Mouse (Mus musculus) telencephalon, adult 2 months (tissue): ENCODE results near the gene Klhl25.
A peak's percentile ranks its signal among the peaks of the same experiment; 100 is the strongest.
"Not testable (repeated sequence)": the region's sequence is repeated elsewhere in the genome, so short reads cannot be mapped to it uniquely, and the experiment has no call there.

ENCODE experiments used
- DNase-seq: peaks from one replicate; pipeline ENCODE4 v3.0.0-alpha.2; 2011; ENCODE audit warnings: low read depth, low spot score

Klhl25 gene

DNA sequence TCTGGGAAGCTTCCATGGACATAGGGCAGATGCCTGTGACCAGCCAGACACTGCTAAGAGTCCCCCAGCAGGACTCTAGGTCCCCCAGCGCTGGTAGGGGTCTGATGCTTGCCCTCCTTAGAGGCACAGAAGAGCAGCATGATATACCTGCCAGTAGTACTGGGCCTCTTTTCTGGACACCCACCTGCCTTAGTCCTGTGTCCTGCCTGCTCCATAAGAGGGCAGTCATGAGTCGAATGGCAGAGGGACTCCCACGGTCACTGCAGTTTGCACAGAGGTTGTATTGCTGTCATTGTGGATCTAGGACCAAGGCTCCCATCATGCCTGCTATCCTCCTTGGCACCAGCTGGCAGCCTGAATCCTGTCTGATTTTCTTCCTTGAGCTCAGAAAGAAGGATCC lies 25.1 kb downstream of the Klhl25 start:
- DNase-seq = no peak

DNA sequence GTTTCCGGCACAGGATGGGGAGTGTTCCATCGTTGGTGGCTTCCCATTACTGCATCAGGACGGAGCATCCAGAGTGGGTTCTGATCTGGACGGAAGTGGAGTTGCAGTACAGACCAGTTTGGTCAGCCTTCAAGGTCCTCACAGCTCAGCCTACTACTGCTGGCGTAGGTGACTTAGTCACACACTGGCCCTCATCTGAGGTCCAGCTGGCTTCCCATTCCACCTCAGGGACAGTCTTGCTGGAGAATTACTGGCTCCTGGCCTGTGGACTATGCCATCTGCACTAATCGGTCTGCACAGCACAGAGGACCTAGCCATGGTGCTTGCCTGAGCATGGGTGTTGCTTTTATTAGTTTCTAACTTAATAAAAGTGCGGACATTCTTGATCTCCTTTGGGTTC lies 25.6 kb downstream of the Klhl25 start:
- DNase-seq = no peak

DNA sequence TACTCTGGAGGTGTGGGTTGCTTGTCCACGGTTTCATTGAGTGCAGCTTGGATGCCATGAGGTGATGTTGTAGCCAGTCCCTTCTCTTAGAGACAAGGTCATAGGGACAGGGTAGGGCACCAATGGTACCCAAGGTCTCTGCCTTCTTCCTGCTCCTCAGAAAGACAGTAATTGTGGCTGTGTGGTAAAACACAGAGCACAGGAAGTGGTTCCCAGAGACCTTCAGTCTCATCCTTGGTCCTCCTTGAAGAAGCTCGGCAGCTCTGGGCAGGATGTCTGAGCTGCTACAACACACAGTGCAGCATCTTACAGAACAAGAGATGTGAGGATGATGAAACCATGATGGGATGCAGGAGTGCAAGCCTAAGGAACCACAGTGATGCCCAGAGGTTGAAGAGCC lies 31.3 kb downstream of the Klhl25 start:
- not testable (repeated sequence) for DNase-seq

DNA sequence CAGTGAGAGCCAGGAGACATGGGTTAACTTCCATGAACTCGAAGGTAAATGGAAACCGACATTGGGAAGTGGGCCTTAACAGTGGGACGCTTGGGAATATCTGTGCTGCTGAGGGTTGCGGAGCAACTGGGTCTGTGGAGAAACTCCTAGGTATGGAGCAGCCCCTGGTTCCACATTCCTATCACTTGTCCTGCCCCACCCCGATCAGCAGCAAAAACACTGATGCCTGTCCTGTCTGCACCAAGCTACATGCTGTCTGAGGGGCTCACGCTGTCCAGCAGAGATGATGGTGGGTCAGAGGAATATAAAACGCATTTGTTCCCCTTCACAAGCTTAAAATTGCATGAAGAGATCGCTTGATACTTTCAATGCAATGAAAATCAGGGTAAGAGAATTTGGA lies 32.1 kb downstream of the Klhl25 start:
- no peak for DNase-seq

DNA sequence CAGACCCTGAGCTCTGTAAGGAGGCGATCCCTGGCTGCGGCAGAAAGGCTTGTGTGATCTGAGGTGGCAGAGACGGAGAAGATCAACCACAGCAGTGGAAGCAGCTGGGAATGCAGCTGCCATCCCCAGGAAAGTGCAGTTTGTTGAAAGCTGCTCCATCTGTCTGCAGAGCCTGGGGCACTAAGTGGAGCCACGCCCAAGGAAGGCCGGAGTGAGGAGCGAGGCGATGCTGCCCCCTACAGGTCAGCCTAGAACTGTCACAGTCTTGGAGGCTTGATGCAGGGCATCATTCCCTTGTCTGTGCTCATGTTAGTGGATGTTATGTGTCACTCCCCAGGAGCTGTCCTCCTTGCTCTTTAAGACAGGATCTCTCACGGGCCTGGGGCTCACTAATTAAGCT lies 32.5 kb downstream of the Klhl25 start:
- peak; percentile 52 for DNase-seq

DNA sequence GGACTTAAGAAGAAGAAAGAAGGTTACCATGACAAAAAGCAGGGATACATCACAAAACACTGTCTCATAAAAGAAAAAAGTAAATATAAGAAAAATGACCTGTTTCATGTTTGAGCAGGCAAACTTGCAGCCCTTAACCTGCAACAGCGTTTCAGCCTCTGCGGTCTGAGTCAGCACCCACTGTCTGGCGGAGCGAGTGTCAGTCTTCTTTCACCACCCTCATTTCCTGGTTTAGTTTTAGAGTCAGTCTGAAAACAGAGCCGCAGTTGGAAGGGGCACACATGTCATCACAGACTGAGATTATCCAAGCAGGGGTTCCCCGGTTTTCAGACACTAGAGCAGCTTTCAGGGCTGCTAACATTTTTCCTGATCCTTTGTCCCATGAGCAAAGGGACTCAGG lies 33.3 kb downstream of the Klhl25 start:
- DNase-seq = no peak

DNA sequence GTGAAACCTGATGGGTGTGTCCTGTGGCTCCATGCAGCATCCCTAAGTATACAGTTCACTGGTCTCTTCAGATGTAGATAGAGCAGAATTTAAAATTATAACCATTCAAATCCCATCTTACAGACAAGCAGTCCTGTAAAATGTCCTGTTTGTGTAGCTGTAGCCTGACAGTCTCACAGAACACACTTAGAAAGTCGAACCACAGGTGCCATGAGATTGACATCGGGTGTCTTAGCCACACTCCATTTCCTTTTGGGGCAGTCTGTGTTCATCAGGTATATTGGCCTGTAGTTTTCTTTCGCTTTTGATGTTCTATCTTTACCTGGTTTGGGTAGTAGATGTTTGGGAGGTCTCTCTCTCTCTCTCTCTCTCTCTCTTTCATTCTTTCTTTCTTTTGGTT lies 33.7 kb downstream of the Klhl25 start:
- no peak for DNase-seq

DNA sequence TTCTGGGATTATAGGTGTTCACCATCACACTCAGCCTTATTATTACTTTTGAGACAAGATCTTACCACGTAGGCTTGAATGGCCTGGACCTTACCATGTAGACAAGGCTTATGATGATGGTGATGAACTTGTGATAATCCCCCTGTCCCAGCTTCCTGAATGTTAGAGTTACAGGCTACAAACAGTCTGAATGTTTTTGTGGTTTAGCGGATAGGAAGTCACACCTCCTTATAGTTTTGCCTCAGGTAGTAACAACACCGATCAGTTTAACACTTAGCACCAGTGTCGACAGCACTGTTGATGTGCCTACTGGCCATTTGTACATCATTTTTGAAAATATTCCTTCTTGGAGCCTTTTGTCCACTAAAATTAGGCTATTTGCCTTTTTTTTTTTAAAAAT lies 43.4 kb downstream of the Klhl25 start:
- no peak for DNase-seq

DNA sequence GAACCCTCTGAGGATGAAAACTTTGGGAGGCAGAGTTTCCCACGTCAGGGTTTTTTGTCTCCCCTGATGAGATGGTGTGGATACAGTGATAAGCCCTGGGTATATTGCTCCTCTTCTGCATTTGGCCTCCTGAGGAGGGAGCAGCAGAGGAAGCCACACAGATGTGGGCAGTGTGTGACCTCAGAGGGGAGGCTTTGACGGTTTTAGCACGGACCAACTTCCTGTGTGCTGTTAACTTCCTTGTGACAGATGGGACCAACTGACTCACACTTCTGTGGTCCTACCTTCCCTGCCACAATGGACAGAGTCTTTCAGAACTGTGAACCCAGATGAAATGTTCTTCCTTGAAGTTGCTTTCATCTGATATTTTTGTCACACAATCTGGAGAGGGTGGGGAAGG lies 44.6 kb downstream of the Klhl25 start:
- no peak for DNase-seq

DNA sequence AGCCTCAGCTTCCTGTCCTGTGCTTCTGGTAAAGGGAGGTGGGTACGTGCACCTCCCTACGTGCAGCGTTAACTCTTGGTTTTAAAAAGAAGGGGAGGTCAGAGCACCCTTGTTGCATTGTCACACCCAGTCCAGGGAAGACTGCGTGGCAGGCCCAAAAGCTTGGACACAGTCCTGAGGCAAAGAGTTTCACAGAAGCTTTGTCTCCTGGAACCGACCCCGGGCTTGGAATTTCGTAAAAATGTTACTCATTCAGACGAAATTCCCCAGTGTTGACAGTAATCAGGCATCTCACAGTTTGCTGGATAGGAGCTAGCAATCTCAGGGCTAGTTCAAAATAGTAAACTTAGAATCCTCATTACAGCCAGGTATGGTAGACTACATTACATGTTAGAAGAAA lies 45.6 kb downstream of the Klhl25 start:
- no peak for DNase-seq

DNA sequence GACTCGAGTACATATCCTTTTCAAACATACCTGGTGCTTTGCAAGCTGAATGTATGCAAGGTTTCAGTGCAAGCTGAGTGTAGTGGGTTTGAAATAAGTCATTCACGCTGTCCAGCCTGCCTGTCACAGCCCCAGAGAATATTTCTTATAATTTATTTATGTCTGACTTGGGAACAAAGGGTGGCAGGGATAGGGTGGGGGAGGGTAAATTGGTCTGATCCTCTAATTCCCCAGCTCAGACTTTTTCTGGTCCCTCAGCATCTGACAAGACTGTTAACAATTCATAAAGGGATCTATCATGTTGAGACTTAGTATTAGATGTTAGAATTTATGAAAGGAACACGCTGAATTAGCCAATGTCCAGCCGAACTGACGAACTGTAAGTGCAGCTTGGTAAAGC lies 48.9 kb downstream of the Klhl25 start:
- DNase-seq = no peak

DNA sequence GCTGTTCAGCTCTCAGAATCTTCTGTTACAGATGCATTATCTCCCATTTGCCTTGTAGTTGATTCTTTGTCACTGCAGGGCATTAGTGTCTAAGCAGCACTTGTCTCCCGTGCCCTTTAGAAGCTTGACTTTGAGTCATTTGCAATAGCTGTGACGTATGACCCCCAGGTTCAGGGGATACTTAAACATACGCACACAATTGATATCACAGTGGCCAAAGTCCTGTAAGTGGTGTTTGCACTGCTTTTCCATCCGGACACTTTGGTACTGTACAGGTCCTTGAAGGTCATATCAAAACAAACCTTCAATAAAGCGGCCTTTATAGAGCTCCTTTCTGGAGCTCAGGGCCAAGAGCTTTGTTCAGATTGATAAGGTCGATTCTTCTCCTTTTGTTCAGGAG lies 51.0 kb downstream of the Klhl25 start:
- DNase-seq = no peak

DNA sequence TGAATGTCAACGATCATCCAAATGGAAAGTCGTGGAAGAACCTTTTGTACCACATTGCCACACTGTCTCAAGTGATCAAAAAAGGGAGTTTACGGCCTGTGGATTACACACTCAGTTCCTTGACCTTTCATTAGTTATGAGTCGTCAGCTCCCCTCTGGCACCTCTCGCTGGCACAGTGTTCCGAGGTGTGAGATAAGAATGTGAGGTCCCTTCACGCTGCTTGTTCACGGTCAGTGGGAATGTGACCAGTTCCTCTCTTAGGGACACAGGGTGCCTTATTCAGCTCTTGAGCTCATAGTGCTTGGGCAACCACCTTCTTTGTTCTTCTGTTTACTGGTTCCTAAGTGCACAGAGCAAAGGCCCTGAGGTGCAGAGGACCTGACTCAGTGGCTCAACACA lies 51.4 kb downstream of the Klhl25 start:
- no peak for DNase-seq

DNA sequence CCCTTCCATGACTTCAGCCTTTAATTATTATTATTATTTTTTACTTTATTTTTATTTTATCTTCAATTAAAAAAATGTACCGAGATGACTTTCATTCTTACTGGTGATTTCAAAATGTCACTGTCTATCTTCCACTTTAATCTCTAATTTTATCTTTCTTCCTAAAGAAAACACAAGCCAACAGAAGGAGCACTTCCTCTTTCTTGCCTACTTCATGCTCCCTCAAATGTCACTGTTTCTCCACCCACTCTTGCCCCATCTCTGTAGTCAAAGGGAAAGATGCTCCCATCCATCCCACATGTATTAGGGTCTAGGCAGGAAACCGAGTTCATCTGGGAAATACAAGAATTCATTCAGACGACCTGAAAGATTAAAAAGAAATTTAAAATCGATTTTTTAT lies 51.8 kb downstream of the Klhl25 start:
- no peak for DNase-seq

DNA sequence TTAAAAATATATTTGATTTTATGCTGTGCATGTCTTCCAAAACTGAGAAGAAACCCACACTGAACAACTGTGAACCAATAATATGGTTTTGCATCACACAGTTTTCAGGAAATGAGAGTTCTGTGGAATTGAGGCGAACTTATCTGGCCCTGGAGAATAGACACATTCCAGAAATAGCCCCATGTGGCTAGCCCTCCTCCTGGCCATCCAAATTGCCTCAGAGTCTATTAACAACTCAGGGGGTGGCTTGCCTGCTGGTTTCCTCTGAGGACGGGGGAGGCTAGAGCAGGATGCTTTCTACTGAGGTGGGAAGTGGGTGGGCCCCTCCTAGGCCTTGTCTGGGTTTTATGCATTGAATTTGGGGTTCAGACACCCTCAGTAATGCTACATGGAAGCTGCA lies 57.0 kb downstream of the Klhl25 start:
- peak; percentile 45 for DNase-seq

DNA sequence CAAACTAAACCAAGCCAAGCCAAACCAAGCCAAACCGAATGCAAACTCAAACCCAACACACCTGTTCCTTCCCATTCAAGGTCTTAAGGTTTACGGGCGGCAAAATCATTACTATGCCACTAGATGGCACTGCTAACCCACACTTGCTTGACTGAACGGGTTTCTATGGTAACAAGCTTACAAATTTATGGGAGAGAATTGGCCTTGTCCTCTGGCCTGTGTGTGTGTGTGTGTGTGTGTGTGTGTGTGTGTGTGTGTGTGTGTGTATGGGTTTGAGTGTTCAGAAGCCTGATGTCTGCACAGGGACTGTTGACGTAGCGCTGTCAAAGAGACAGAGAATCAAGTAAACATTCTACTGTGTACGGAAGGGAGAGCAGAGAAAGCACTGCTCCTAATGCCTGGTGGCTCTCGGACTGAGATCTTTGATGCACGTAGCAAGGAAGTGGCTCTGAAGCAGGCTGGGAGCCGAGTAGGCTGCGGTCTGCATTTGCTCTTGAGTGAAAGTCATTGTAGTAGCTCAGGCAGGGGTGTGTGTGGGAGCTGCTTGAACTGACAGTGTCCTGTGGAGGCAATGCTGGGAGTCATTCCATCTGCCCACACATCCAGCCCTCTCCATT lies 62.0 kb downstream of the Klhl25 start:
- DNase-seq = peak; percentile 79

DNA sequence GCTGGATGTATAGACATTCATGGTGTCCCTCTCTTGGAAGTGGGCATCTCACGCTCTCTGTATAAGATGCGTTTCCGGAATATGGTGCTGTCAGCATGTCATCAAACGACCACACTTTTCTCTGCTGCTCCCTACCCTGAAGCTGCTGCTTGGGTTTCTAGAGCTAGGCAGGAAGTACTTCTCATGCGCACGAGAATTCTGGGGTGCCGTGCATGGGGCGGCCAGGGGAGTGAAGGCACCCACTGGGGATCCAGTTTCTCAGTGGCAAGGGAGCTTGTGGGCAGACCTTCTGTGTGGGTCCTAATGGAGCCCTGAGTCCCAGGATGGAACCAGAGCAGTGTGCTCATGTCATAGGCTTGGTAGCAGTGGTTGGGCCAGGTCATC lies 62.5 kb downstream of the Klhl25 start:
- no peak for DNase-seq

DNA sequence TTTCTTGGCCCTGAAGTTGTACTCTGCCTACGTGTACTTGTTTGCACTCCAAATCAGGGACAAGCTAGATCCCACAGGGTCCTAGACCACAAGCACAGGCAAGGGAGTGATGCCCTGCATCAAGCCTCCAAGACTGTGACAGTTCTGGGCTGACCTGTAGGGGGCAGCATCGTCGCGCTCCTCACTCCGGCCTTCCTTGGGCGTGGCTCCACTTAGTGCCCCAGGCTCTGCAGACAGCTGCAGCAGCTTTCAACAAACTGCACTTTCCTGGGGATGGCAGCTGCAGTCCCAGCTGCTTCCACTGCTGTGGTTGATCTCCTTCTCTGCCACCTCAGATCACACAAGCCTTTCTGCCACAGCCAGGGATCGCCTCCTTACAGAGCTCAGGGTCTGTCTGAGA lies 65.8 kb downstream of the Klhl25 start:
- DNase-seq = no peak

DNA sequence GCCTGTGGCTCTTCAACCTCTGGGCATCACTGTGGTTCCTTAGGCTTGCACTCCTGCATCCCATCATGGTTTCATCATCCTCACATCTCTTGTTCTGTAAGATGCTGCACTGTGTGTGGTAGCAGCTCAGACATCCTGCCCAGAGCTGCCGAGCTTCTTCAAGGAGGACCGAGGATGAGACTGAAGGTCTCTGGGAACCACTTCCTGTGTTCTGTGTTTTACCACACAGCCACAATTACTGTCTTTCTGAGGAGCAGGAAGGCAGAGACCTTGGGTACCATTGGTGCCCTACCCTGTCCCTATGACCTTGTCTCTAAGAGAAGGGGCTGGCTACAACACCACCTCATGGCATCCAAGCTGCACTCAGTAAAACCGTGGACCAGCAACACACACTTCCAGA lies 67.4 kb downstream of the Klhl25 start:
- DNase-seq = not testable (repeated sequence)

DNA sequence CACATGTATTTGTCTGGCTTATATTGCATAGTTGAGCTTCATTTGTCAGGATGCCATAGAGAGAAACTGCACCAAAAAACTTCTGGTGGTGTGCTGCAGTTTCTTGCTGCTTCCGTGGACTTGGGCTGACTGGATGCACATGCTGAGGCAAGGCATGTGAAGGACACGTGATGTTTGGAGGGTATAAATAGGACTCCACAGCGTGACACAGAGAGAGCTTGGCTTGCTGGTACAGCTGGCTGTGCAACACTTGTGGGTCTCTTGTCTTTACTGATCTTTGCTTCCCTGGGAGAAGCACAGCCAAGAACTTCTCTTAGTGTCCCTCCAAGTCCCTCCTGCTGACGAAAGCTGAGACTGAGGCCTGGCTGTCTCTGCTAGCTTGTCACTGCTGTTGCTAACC lies 69.6 kb downstream of the Klhl25 start:
- DNase-seq = no peak

DNA sequence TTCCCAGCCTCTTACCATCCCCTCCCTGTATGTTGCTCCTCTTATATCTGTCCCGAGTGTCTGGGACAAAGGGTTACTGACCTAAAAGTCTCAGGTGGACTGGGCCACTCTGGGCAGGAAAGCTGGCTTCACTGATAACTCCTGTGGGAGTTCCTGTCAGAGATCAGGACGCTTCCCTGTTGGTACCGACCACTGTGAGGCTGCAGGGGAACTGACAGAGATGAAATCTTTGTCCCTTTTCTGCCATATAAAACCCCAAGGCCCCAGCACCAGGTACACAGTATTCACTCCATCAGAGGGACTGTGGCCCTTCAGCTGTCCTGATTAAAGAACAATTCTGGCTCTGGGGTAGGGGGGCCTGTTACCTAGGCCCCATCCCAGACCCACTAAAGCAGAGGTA lies 71.6 kb downstream of the Klhl25 start:
- not testable (repeated sequence) for DNase-seq
